In genomic region chr16:18420571-18420970, GRCm38 (mm10) we compare ENCODE assay signal across 14 mouse cellular contexts.
"Had no signal": no experiment of that assay in that cellular context is flagged by ENCODE, and none has a peak within 500 bp of the region (broad histone marks: within the 10 kb centered on the region; RNA-seq: fewer than 3 reads in every experiment).

No protein-coding gene starts in this region.

- H3K27ac ChIP-seq: limb, embryonic 12.5 days; midbrain, embryonic 15.5 days; neural tube, embryonic 12.5 days; stomach, embryonic 15.5 days had no signal

- H3K4me3 ChIP-seq: layer of hippocampus, adult 2 months; limb, embryonic 12.5 days; midbrain, embryonic 15.5 days; neural tube, embryonic 12.5 days; stomach, embryonic 15.5 days had no signal

- H3K27me3 ChIP-seq: limb, embryonic 12.5 days; midbrain, embryonic 15.5 days; neural tube, embryonic 12.5 days; stomach, embryonic 15.5 days had no signal

- H3K9ac ChIP-seq: limb, embryonic 12.5 days; midbrain, embryonic 15.5 days; neural tube, embryonic 12.5 days; stomach, embryonic 15.5 days had no signal

- H3K4me2 ChIP-seq: limb, embryonic 12.5 days; midbrain, embryonic 15.5 days; neural tube, embryonic 12.5 days; stomach, embryonic 15.5 days had no signal

- ATAC-seq: inflammation-experienced regulatory T-cells, adult 6 months; lung, postnatal 0 days; midbrain, embryonic 15.5 days had no signal

- H3K9me3 ChIP-seq: limb, embryonic 12.5 days; midbrain, embryonic 15.5 days; neural tube, embryonic 12.5 days; stomach, embryonic 15.5 days had no signal

- DNase-seq: kidney, adult 11 months; kidney, postnatal 10 days; kidney, postnatal 4 days; lung, adult 2 months; lung, postnatal 36 days; retina, postnatal 1 day; thymus, postnatal 4 days had no signal
